Mouse (Mus musculus) T-helper 17 cell (primary cell): ENCODE measurements around the gene Gm26602.

Source experiments
- in situ Hi-C, 2 experiments: fragments of 300-600 bp; cut with MboI, MseI; formaldehyde crosslinking; loops; 1 replicate in 1 of 2; 2 replicates in 1 of 2; pipeline ENCODE4 v1.15.1; 2025; ENCODE audit warnings: high pct_unique_total_duplicates in 2 of 2

The Gm26602 gene

GRCm38 (mm10) chr10:79910556-79910955 lies at the start of gene Gm26602:
Gene Gm26602, plus strand, starts transcription at chr10:79910856.
- in situ Hi-C loops = no loop called here

- in situ Hi-C loops = loop anchor here in 1 of 2 experiments (25.0 kb wide), 1 partner anchor 1274 kb away; the partner anchor contains the start of gene Syde1
These were observed 49.2 kb upstream of the Gm26602 start for GRCm38 (mm10) chr10:79861230-79862048.

- in situ Hi-C loops = loop anchor here in 1 of 2 experiments (25.0 kb wide), 1 partner anchor 1275 kb away; the partner anchor contains the start of gene Syde1
These were observed 48.4 kb upstream of the Gm26602 start for GRCm38 (mm10) chr10:79862049-79862788.

GRCm38 (mm10) chr10:79862925-79863324 lies 47.7 kb upstream of the Gm26602 start:
- in situ Hi-C loops = loop anchor here in 1 of 2 experiments (25.0 kb wide), 1 partner anchor 1276 kb away; the partner anchor contains the start of gene Syde1

- in situ Hi-C loops = loop anchor here in 1 of 2 experiments (25.0 kb wide), 1 partner anchor 1277 kb away; the partner anchor contains the start of gene Syde1
These were observed 46.1 kb upstream of the Gm26602 start for GRCm38 (mm10) chr10:79864351-79865188.

GRCm38 (mm10) chr10:79865189-79865601 lies 45.5 kb upstream of the Gm26602 start:
- in situ Hi-C loops = loop anchor here in 1 of 2 experiments (25.0 kb wide), 1 partner anchor 1278 kb away; the partner anchor contains the start of gene Syde1

GRCm38 (mm10) chr10:79865801-79866295 lies 44.8 kb upstream of the Gm26602 start:
- in situ Hi-C loops = loop anchor here in 1 of 2 experiments (25.0 kb wide), 1 partner anchor 1279 kb away; the partner anchor contains the start of gene Syde1

- in situ Hi-C loops = loop anchor here in 1 of 2 experiments (25.0 kb wide), 1 partner anchor 1279 kb away; the partner anchor contains the start of gene Syde1
These were observed 44.1 kb upstream of the Gm26602 start for GRCm38 (mm10) chr10:79866601-79867000.

GRCm38 (mm10) chr10:79871845-79872244 lies 38.8 kb upstream of the Gm26602 start:
- in situ Hi-C loops = loop anchor here (5.0 to 25.0 kb wide), 2 partner anchors 45 to 1285 kb away; partner anchors contain the start of gene Syde1 (in 1 of the 2)

GRCm38 (mm10) chr10:79872862-79873261 lies 37.8 kb upstream of the Gm26602 start:
- in situ Hi-C loops = loop anchor here (5.0 to 25.0 kb wide), 2 partner anchors 46 to 1286 kb away; partner anchors contain the start of gene Syde1 (in 1 of the 2)

GRCm38 (mm10) chr10:79873313-79873712 lies 37.3 kb upstream of the Gm26602 start:
- in situ Hi-C loops = loop anchor here (5.0 to 25.0 kb wide), 2 partner anchors 46 to 1286 kb away; partner anchors contain the start of gene Syde1 (in 1 of the 2)

GRCm38 (mm10) chr10:79873715-79874289 lies 36.9 kb upstream of the Gm26602 start:
- in situ Hi-C loops = loop anchor here (5.0 to 25.0 kb wide), 2 partner anchors 47 to 1287 kb away; partner anchors contain the start of gene Syde1 (in 1 of the 2)

- in situ Hi-C loops = loop anchor here (5.0 to 25.0 kb wide), 2 partner anchors 47 to 1287 kb away; partner anchors contain the start of gene Syde1 (in 1 of the 2)
These were observed 36.3 kb upstream of the Gm26602 start, which contains the start of the genes Prtn3 and Plppr3 for GRCm38 (mm10) chr10:79874290-79874862. Gene Prtn3, plus strand, starts transcription at chr10:79874476. Gene Plppr3, minus strand, starts transcription at chr10:79874634.

GRCm38 (mm10) chr10:79877174-79877573 lies 33.5 kb upstream of the Gm26602 start:
- in situ Hi-C loops = no loop called here

GRCm38 (mm10) chr10:79877757-79878156 lies 32.9 kb upstream of the Gm26602 start:
- in situ Hi-C loops = no loop called here

GRCm38 (mm10) chr10:79879527-79879926 lies 31.1 kb upstream of the Gm26602 start:
- in situ Hi-C loops = no loop called here

GRCm38 (mm10) chr10:79880721-79881120 lies 29.9 kb upstream of the Gm26602 start:
- in situ Hi-C loops = loop anchor here (5.0 kb wide), 3 partner anchors 42 to 72 kb away; partner anchors contain the start of genes Arid3a (in 1 of the 2) and R3hdm4 (in 1 of the 2)

GRCm38 (mm10) chr10:79881981-79882380 lies 28.7 kb upstream of the Gm26602 start:
- in situ Hi-C loops = loop anchor here (5.0 kb wide), 3 partner anchors 40 to 70 kb away; partner anchors contain the start of genes Arid3a (in 1 of the 2) and R3hdm4 (in 1 of the 2)
